29 mouse cellular contexts compared by ENCODE assay signal in genomic region chr11:6502506-6502905, GRCm38 (mm10).
"Had no signal": no experiment of that assay in that cellular context is flagged by ENCODE, and none has a peak within 500 bp of the region (broad histone marks: within the 10 kb centered on the region; RNA-seq: fewer than 3 reads in every experiment).

No protein-coding gene starts in this region.

- H3K9me3 ChIP-seq: embryonic facial prominence, embryonic 10.5 days; embryonic facial prominence, embryonic 12.5 days; embryonic facial prominence, embryonic 13.5 days; embryonic facial prominence, embryonic 15.5 days; forebrain, embryonic 12.5 days; forebrain, embryonic 13.5 days; forebrain, embryonic 15.5 days had no signal

- H3K36me3 ChIP-seq: embryonic facial prominence, embryonic 10.5 days; embryonic facial prominence, embryonic 12.5 days; embryonic facial prominence, embryonic 13.5 days; embryonic facial prominence, embryonic 15.5 days; forebrain, embryonic 10.5 days; forebrain, embryonic 12.5 days; forebrain, embryonic 15.5 days had no signal

- H3K9ac ChIP-seq: embryonic facial prominence, embryonic 12.5 days; embryonic facial prominence, embryonic 13.5 days; embryonic facial prominence, embryonic 15.5 days; forebrain, embryonic 12.5 days; forebrain, embryonic 13.5 days; forebrain, embryonic 15.5 days; forebrain, postnatal 0 days had no signal

- ATAC-seq: forebrain, embryonic 13.5 days; forebrain, embryonic 14.5 days; forebrain, embryonic 15.5 days; forebrain, embryonic 16.5 days; forebrain, postnatal 0 days had no signal

- H3K4me3 ChIP-seq: embryonic facial prominence, embryonic 10.5 days; embryonic facial prominence, embryonic 12.5 days; embryonic facial prominence, embryonic 13.5 days; embryonic facial prominence, embryonic 15.5 days; erythroblast, embryonic 14.5 days; forebrain, embryonic 10.5 days; forebrain, embryonic 12.5 days; forebrain, embryonic 13.5 days; forebrain, embryonic 15.5 days; gastrocnemius, adult 2 months; heart, adult 2 months had no signal

- DNase-seq: cerebellum, adult 2 months; cerebellum, adult 8-10 months; cerebellum, adult 9-10 months; cerebellum, adult 9-11 months; cerebellum, postnatal 10 days; cerebellum, postnatal 14 days; cerebellum, postnatal 25 days; cerebellum, postnatal 36 days; embryo, embryonic 11 days; forebrain, postnatal 0 days; gastrocnemius, adult 2 months; gastrocnemius, postnatal 10 days; gastrocnemius, postnatal 14 days; gastrocnemius, postnatal 25 days; gastrocnemius, postnatal 36 days; heart, adult 11 months; heart, adult 18-20 months; heart, adult 2 months had no signal

- H3K27ac ChIP-seq: embryonic facial prominence, embryonic 10.5 days; embryonic facial prominence, embryonic 12.5 days; embryonic facial prominence, embryonic 13.5 days; embryonic facial prominence, embryonic 15.5 days; forebrain, embryonic 10.5 days; forebrain, embryonic 12.5 days; forebrain, embryonic 13.5 days; forebrain, embryonic 15.5 days; gastrocnemius, adult 2 months; heart, adult 2 months had no signal

- H3K27me3 ChIP-seq: embryonic facial prominence, embryonic 12.5 days; embryonic facial prominence, embryonic 13.5 days; embryonic facial prominence, embryonic 15.5 days; forebrain, embryonic 12.5 days; forebrain, embryonic 13.5 days; forebrain, embryonic 15.5 days had no signal

- H3K4me1 ChIP-seq: embryonic facial prominence, embryonic 12.5 days; embryonic facial prominence, embryonic 13.5 days; embryonic facial prominence, embryonic 15.5 days; forebrain, embryonic 10.5 days; forebrain, embryonic 12.5 days; forebrain, embryonic 13.5 days; forebrain, embryonic 15.5 days had no signal

- H3K4me2 ChIP-seq: embryonic facial prominence, embryonic 12.5 days; embryonic facial prominence, embryonic 13.5 days; embryonic facial prominence, embryonic 15.5 days; forebrain, embryonic 12.5 days; forebrain, embryonic 13.5 days; forebrain, embryonic 15.5 days had no signal
